Mouse (Mus musculus): ENCODE data around the gene Trim11.

DNA sequence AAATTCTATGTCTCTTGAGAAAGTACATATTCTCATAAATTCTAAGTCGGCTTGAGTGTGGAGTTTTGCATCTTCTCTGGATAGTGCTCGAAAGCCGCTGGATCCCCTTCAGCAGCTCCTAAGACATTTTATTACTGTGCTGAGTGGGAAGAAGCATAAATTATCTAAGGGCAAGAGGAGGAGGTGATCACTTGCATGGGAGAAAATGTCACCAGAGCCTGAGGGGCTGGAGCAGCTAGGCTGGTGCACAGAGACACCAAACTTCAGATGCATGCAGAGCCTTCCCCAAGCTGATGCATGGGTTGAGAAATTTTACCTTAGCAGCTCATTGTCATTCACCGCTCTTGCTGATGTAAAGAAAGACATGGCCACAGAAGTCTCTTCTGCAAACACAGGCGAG is 33.8 kb upstream of the Trim11 start:
- TF ChIP-seq CTCF (IDR thresholded peaks at IDR 0.05; ENCODE audit: low read depth, low read length) (no peak), POLR2A (IDR thresholded peaks at IDR 0.05; ENCODE audit: borderline replicate concordance, low read depth, low read length) (no peak)
